Mouse (Mus musculus): ENCODE measurements at regions not wholly inside any gene's neighbourhood (a gene's known extent, or its start where the extent isn't known, plus 50 kb on each side); places are given as distances from the start of the nearest gene placed in this dataset.
"Not testable (repeated sequence)": the region's sequence is repeated elsewhere in the genome, so short reads cannot be mapped to it uniquely, and the experiment has no call there.

GRCm38 (mm10) chr13:5592556-5593061 lies 268.7 kb upstream of the Klf6 start:
- no peak for DNase-seq (ENCODE audit: low spot score in 2 of 2)

GRCm38 (mm10) chr13:5601648-5602047 lies 259.6 kb upstream of the Klf6 start:
- no peak for DNase-seq (ENCODE audit: low spot score in 2 of 2)

GRCm38 (mm10) chr13:5603905-5604596 lies 257.2 kb upstream of the Klf6 start:
- no peak for DNase-seq (ENCODE audit: low spot score in 2 of 2)

GRCm38 (mm10) chr13:5605418-5605817 lies 255.9 kb upstream of the Klf6 start:
- no peak for DNase-seq (ENCODE audit: low spot score in 2 of 2)

- no peak for DNase-seq (ENCODE audit: low spot score in 2 of 2)
Observed at GRCm38 (mm10) chr13:5607462-5607861, 253.8 kb upstream of the Klf6 start.

GRCm38 (mm10) chr13:5614186-5614737 lies 247.0 kb upstream of the Klf6 start:
- DNase-seq (ENCODE audit: low spot score in 2 of 2): peak in 1 of 2 experiments; percentile 12

- no peak for DNase-seq (ENCODE audit: low spot score in 2 of 2)
Observed at GRCm38 (mm10) chr13:5614833-5615232, 246.4 kb upstream of the Klf6 start.

- no peak for DNase-seq (ENCODE audit: low spot score in 2 of 2)
Observed at GRCm38 (mm10) chr13:5615327-5615726, 246.0 kb upstream of the Klf6 start.

GRCm38 (mm10) chr13:5628124-5628523 lies 233.2 kb upstream of the Klf6 start:
- DNase-seq (ENCODE audit: low spot score in 2 of 2): no peak

GRCm38 (mm10) chr13:5634960-5635359 lies 226.3 kb upstream of the Klf6 start:
- DNase-seq (ENCODE audit: low spot score in 2 of 2): no peak

GRCm38 (mm10) chr13:5641743-5642510 lies 219.4 kb upstream of the Klf6 start:
- no peak for DNase-seq (ENCODE audit: low spot score in 2 of 2)

- peak in 1 of 2 experiments; percentile 2 for DNase-seq (ENCODE audit: low spot score in 2 of 2)
Observed at GRCm38 (mm10) chr13:5648276-5648675, 213.0 kb upstream of the Klf6 start.

GRCm38 (mm10) chr13:5657556-5657955 lies 203.7 kb upstream of the Klf6 start:
- DNase-seq (ENCODE audit: low spot score in 2 of 2): no peak

GRCm38 (mm10) chr13:5666235-5667007 lies 194.9 kb upstream of the Klf6 start:
- DNase-seq (ENCODE audit: low spot score in 2 of 2): no peak

GRCm38 (mm10) chr13:5675668-5676067 lies 185.6 kb upstream of the Klf6 start:
- no peak for DNase-seq (ENCODE audit: low spot score in 2 of 2)

GRCm38 (mm10) chr13:5690124-5690523 lies 171.2 kb upstream of the Klf6 start:
- DNase-seq (ENCODE audit: low spot score in 2 of 2): no peak

- not testable (repeated sequence) for DNase-seq (ENCODE audit: low spot score in 2 of 2)
Observed at GRCm38 (mm10) chr13:5690680-5691079, 170.6 kb upstream of the Klf6 start.

- no peak for DNase-seq (ENCODE audit: low spot score in 2 of 2)
Observed at GRCm38 (mm10) chr13:5694626-5695025, 166.7 kb upstream of the Klf6 start.

- DNase-seq (ENCODE audit: low spot score in 2 of 2): not testable (repeated sequence)
Observed at GRCm38 (mm10) chr13:5695581-5695980, 165.7 kb upstream of the Klf6 start.

GRCm38 (mm10) chr13:5696377-5696776 lies 164.9 kb upstream of the Klf6 start:
- DNase-seq (ENCODE audit: low spot score in 2 of 2): no peak

GRCm38 (mm10) chr13:5697329-5697728 lies 164.0 kb upstream of the Klf6 start:
- DNase-seq (ENCODE audit: low spot score in 2 of 2): not testable (repeated sequence)
